Comparison of ENCODE assay signal across 8 mouse cellular contexts in genomic region chr4:99715783-99716416, GRCm38 (mm10). TPM values are rescaled to one million over a fixed set of nuclear protein-coding genes. Genes with fewer than 3 reads are reported as not detected.
DNase-seq lines count a peak whose midpoint lies in the region; ATAC-seq and TF ChIP-seq lines count a peak whose summit lies in the region.

No protein-coding gene starts in this region.

- H3K9me3 ChIP-seq in heart, embryonic 11.5 days (replicated peaks; ENCODE audit: control insufficient read depth, low read length): no peaks in the 10 kb centered on the region
- no peaks in the 10 kb centered on the region for H3K9me3 ChIP-seq in forebrain, postnatal 0 days (ENCODE audit: low read length)

- 35% methylated on average over 17 of the region's 25 CpGs for WGBS in heart, embryonic 11.5 days (ENCODE audit: insufficient replicate concordance)
- WGBS in forebrain, postnatal 0 days: 30% methylated on average over 25 of the region's 25 CpGs

- peak; percentile 65 for ATAC-seq in heart, embryonic 11.5 days (replicated peaks; ENCODE audit: insufficient number of reproducible peaks, low FRiP score, low TSS enrichment)
- peak; percentile 59 for ATAC-seq in forebrain, postnatal 0 days
- peak; percentile 10 for ATAC-seq in megakaryocyte, adult 5-6 weeks (ENCODE audit: poor library complexity, severe bottlenecking)

- no peaks in the 10 kb centered on the region for H3K27me3 ChIP-seq in heart, embryonic 11.5 days (ENCODE audit: control insufficient read depth, insufficient read depth, low read length)
- no peaks in the 10 kb centered on the region for H3K27me3 ChIP-seq in forebrain, postnatal 0 days (ENCODE audit: insufficient read depth, low read length)

- DNase-seq in heart, postnatal 10 days: no peak
- peak; percentile 43 for DNase-seq in MEL-GATA-1-ER (ENCODE audit: extremely low read depth, low read depth)
- peak; percentile 1 for DNase-seq in forebrain, postnatal 0 days
- DNase-seq in MN1 (ENCODE audit: low spot score): no peak
- DNase-seq in left cerebral cortex, adult 8-10 months (ENCODE audit: low spot score in 2 of 2): no peak
- DNase-seq in left cerebral cortex, postnatal 4 days: no peak

- H3K4me1 ChIP-seq in heart, embryonic 11.5 days (ENCODE audit: control insufficient read depth, insufficient read depth, low read length): peaks cover 3% of the 10 kb centered on the region; the same call in 1 of the 2 replicates
- no peaks in the 10 kb centered on the region for H3K4me1 ChIP-seq in forebrain, postnatal 0 days (ENCODE audit: insufficient read depth)

- intact Hi-C loops in heart, postnatal 10 days (cut with DNase I): loop anchor here (2.0 kb wide), 1 partner anchor 55 kb away; no protein-coding TSS in a partner anchor
- intact Hi-C loops in left cerebral cortex, postnatal 4 days (cut with DNase I): no loop called here

- H3K36me3 ChIP-seq in heart, embryonic 11.5 days (ENCODE audit: control insufficient read depth, insufficient read depth, low read length): peaks cover 3% of the 10 kb centered on the region
- no peaks in the 10 kb centered on the region; the same call in 1 of the 2 replicates for H3K36me3 ChIP-seq in forebrain, postnatal 0 days (ENCODE audit: insufficient read depth)

- peak overlapping the region; percentile 76 for H3K4me3 ChIP-seq in heart, embryonic 11.5 days (ENCODE audit: low read depth, low read length)
- peak overlapping the region; percentile 88 for H3K4me3 ChIP-seq in forebrain, postnatal 0 days (ENCODE audit: low read depth, low read length)

- H3K9ac ChIP-seq in heart, embryonic 11.5 days (ENCODE audit: low read depth, low read length): peak overlapping the region; percentile 92
- peak overlapping the region; percentile 85 for H3K9ac ChIP-seq in forebrain, postnatal 0 days

- H3K4me2 ChIP-seq in heart, embryonic 11.5 days: peak overlapping the region; percentile 81
- peak overlapping the region; percentile 96 for H3K4me2 ChIP-seq in forebrain, postnatal 0 days (ENCODE audit: low read depth)

- peak overlapping the region; percentile 64; the same call in 1 of the 2 replicates for H3K27ac ChIP-seq in heart, embryonic 11.5 days (ENCODE audit: low read depth, low read length)
- H3K27ac ChIP-seq in forebrain, postnatal 0 days (ENCODE audit: low read depth, low read length): peak overlapping the region; percentile 62; the same call in 1 of the 2 replicates

- no peak for TF ChIP-seq CTCF in forebrain, postnatal 0 days (IDR thresholded peaks at IDR 0.05; ENCODE audit: low read depth)

RNA-seq across cellular contexts. Expression of gene Alg6, which starts 0.4 kb away (rescaled TPM):
- polyA plus RNA-seq in heart, embryonic 11.5 days (2014; fragmentation: Nextera tagmentation; extraction: Ambion mirVana): 12.9 and 13.7 TPM in 2 replicates
- 1 to 10 TPM; 7.9 to 8.0 TPM for total RNA-seq in heart, postnatal 10 days (2021)
- 13.0 and 18.2 TPM in 2 replicates for total RNA-seq in forebrain, postnatal 0 days (2014; rRNA removed)
- polyA plus RNA-seq in forebrain, postnatal 0 days (2015; fragmentation: Nextera tagmentation; extraction: Ambion mirVana): 6.3 and 9.8 TPM in 2 replicates
- 13.0 and 17.3 TPM in 2 replicates for total RNA-seq in megakaryocyte, adult 5-6 weeks (2015)
- 7.1 and 14.6 TPM in 2 replicates for total RNA-seq in megakaryocyte, adult 5-6 weeks (2017)
- 10 to 100 TPM; 10.1 to 15.9 (median 13.0) TPM for total RNA-seq in left cerebral cortex, adult 8-10 months (2022)
- 10 to 100 TPM; 13.1 to 13.5 TPM for total RNA-seq in left cerebral cortex, postnatal 4 days (2021)

RNA-seq across cellular contexts. Expression of gene Foxd3, which starts 59.8 kb away (rescaled TPM):
- 0.13 and 0.17 TPM in 2 replicates for polyA plus RNA-seq in heart, embryonic 11.5 days (2014; fragmentation: Nextera tagmentation; extraction: Ambion mirVana)
- total RNA-seq in heart, postnatal 10 days (2021): 1 to 10 TPM in 1 of 2 experiments, under 1 TPM in 1; 0.79 to 1.4 TPM
- 0.81 and 1.2 TPM in 2 replicates for total RNA-seq in forebrain, postnatal 0 days (2014; rRNA removed)
- polyA plus RNA-seq in forebrain, postnatal 0 days (2015; fragmentation: Nextera tagmentation; extraction: Ambion mirVana): 0.11 and 0.36 TPM in 2 replicates
- not detected in 2 replicates for total RNA-seq in megakaryocyte, adult 5-6 weeks (2015)
- total RNA-seq in megakaryocyte, adult 5-6 weeks (2017): not detected in 2 replicates
- total RNA-seq in left cerebral cortex, adult 8-10 months (2022): under 1 TPM in 1 of 4 experiments, not detected in 3; 0.15 TPM
- total RNA-seq in left cerebral cortex, postnatal 4 days (2021): not detected

Comparison
In these comparisons a context has a peak if more than half of its experiments do, and no peak if none do; other contexts are left out.
1. ATAC-seq: peak in every context shown above with its lines; median percentile 65 in heart, embryonic 11.5 days; 59 in forebrain, postnatal 0 days; 10 in megakaryocyte, adult 5-6 weeks.
2. DNase-seq: peak in MEL-GATA-1-ER (single experiment) and forebrain, postnatal 0 days (single experiment); none in heart, postnatal 10 days (0 of 2), MN1 (single experiment), left cerebral cortex, adult 8-10 months (0 of 2) and left cerebral cortex, postnatal 4 days (single experiment).